Mouse (Mus musculus) bone marrow macrophage, adult 2 months (primary cell): Measurements from ENCODE around the gene Cyb5r1. TPM values are rescaled to one million over a fixed set of nuclear protein-coding genes. Genes with fewer than 3 reads are reported as not detected.

Source experiments
- H3K27ac ChIP-seq: 2 replicates; pipeline ENCODE4 v1.5.1; 2012; ENCODE audit warnings: low read depth, low read length; ENCODE audit not compliant: insufficient read depth
- H3K4me1 ChIP-seq: 2 replicates; pipeline ENCODE4 v1.6.1; 2012; ENCODE audit warnings: low read length; ENCODE audit not compliant: control insufficient read depth, insufficient read depth
- H3K4me3 ChIP-seq: 2 replicates; pipeline ENCODE4 v1.5.1; 2012; ENCODE audit warnings: mild to moderate bottlenecking, low read length, moderate library complexity; ENCODE audit not compliant: insufficient read depth
- CTCF ChIP-seq: IDR thresholded peaks from 2 replicates; pipeline ENCODE4 v1.5.1; 2012; ENCODE audit warnings: low read depth, mild to moderate bottlenecking, low read length, moderate library complexity
- POLR2A ChIP-seq: IDR thresholded peaks from 2 replicates; pipeline ENCODE4 v1.6.1; 2012; ENCODE audit warnings: mild to moderate bottlenecking, low read depth, low read length, borderline replicate concordance
- polyA plus RNA-seq: library from polyadenylated mRNA; stranded (reverse); fragments of >200 nt; gene quantifications from 2 replicates; pipeline ENCODE4 v1.2.4, GENCODE M21; 2012; ENCODE audit not compliant: missing spikeins, insufficient read depth, insufficient read length

Cyb5r1 gene
- polyA plus RNA-seq, 1 experiment = 74.6 TPM

DNA sequence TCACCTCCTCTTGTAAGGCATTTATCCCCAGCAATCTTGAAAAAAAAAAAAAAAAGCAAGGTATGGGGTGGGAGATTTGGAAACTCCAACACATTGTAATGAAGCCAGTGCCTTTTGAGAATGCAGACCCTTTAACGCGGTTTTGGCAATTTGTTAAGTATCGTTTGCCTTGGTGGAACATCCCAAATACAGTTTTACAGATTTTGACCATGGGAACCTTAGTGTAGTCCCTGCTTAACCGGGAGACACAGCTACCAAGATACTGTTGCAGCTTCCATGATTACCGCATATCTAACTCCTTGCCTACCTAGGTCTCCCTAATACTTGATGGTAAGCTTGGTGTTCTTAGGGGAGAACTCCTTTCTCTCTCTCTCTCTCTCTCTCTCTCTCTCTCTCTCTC, 50.7 kb downstream of the Cyb5r1 start:
- TF ChIP-seq CTCF (no peak), POLR2A (no peak)
- Histone ChIP-seq H3K4me1 (peaks cover 18% of the 10 kb centered on the region), H3K27ac (no peak overlapping the region), H3K4me3 (peak overlapping the region; percentile 77; the same call in 1 of the 2 replicates)

DNA sequence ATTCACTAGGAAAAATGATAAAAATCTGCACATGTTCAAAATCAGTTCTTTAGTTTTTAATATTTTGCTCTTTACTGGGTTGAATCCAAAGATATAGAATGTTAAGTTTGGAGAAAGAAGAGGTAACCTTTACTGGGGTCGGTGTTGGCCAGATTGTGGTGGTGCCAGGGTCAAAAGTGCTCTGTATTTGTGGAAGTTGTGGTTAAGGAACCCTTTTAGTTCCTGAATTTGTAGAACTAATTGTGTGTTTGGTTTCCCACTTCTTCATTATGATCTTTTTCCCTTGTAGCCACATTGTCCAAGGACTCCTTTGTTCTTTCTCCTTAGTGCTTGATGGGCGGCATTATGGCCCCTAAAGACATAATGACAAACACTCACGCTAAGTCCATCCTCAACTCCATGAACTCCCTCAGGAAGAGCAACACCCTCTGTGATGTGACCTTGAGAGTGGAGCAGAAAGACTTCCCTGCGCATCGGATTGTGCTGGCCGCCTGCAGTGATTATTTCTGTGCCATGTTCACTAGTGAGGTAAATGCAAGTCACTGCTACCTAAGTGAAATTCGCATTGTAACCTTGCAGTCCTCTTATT, 52.9 kb downstream of the Cyb5r1 start:
- H3K4me1 ChIP-seq = peaks cover 18% of the 10 kb centered on the region
- no peak overlapping the region for H3K27ac ChIP-seq

DNA sequence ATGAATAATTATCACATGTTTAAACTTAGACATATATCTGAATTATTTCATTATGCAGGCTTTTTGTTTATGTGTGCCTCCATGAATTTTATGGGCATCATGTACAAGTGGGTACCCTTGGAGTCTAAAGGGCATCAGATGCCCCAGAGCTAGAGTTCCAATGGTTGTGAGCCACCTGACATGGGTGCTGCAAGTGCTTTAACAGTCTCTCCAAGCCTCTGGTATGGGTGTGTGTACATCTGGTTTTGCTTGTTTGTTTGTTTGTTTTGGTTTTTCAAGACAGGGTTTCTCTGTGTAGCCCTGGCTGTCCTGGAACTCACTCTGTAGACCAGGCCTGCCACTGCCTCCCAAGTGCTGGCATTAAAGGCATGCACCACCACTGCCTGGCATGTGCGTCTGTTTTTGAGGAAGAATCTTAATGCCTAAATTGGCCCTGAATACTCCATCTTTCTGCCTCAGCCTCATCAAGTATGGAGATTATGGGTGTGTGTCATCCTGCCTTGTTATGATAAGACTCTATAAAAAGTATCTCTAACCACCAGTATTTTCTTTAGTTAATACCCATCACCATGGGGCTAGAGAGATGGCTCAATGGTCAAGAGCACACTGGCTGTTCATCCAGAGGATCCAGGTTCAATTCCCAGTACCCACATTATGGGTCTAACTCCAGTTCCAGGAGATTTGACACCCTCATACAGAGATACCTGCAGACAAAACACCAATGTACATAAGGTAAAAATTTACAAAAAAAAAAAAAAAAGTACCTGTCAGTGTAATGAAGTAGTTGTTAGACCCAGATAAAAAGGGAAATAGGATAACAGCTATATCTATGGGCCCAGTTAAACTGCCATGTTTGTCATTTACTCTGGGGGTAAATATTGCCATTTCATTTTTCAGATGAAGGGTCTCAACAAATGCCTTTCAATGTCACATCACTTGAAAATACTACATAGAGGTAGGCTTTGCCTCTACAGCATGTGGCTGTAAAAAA, 55.2 kb downstream of the Cyb5r1 start:
- Histone ChIP-seq H3K4me1 (peaks cover 14% of the 10 kb centered on the region), H3K4me3 (no peak overlapping the region), H3K27ac (no peak overlapping the region)
- no peak for TF ChIP-seq CTCF
- TF ChIP-seq POLR2A = no peak

More for the DNA sequence above, 52.9 kb downstream of the Cyb5r1 start:
- TF ChIP-seq POLR2A (no peak), CTCF (no peak)
- no peak overlapping the region for H3K4me3 ChIP-seq

Other genes with a start within 250 kb of the Cyb5r1 start
- not detected in 2 replicates for gene Chil1, start 223.4 kb upstream of the Cyb5r1 start, polyA plus RNA-seq
- not detected in 2 replicates for gene Mybph, start 212.1 kb upstream of the Cyb5r1 start, polyA plus RNA-seq
- gene Adora1, start 170.1 kb upstream of the Cyb5r1 start, polyA plus RNA-seq = not detected in 2 replicates
- gene Myog, start 115.6 kb upstream of the Cyb5r1 start, polyA plus RNA-seq = not detected in 2 replicates
- 28.4 and 32.9 TPM in 2 replicates for gene Ppfia4, start 72.6 kb upstream of the Cyb5r1 start, polyA plus RNA-seq
- gene Tmem183a, start 43.6 kb upstream of the Cyb5r1 start, polyA plus RNA-seq = 36.6 and 39.4 TPM in 2 replicates
- not detected in 2 replicates for gene 4933406M09Rik, start 19.6 kb upstream of the Cyb5r1 start, polyA plus RNA-seq
- 202 and 213 TPM in 2 replicates for gene Adipor1, start 9.8 kb downstream of the Cyb5r1 start, polyA plus RNA-seq
- gene Klhl12, start 50.0 kb downstream of the Cyb5r1 start, polyA plus RNA-seq = 3.8 and 5.0 TPM in 2 replicates
- gene Rabif, start 89.1 kb downstream of the Cyb5r1 start, polyA plus RNA-seq = 13.5 and 15.1 TPM in 2 replicates
- gene Mgat4e, start 144.1 kb downstream of the Cyb5r1 start, polyA plus RNA-seq = not detected in 2 replicates
- gene Kdm5b, start 154.6 kb downstream of the Cyb5r1 start, polyA plus RNA-seq = 11.0 and 12.9 TPM in 2 replicates
- gene Syt2, start 241.1 kb downstream of the Cyb5r1 start, polyA plus RNA-seq = not detected in 2 replicates